Mouse (Mus musculus): ENCODE results near the gene Mgmt. TPM values are rescaled to one million over a fixed set of nuclear protein-coding genes. Genes with fewer than 3 reads are reported as not detected.

Gene Mgmt
- total RNA-seq, 1 experiment from 2014 or later: 6.0 TPM

GRCm38 (mm10) chr7:136908616-136909144, 14.3 kb downstream of the Mgmt start:
- no peak for DNase-seq

- DNase-seq: no peak
These were observed 18.5 kb downstream of the Mgmt start for GRCm38 (mm10) chr7:136912901-136913300.

DNA sequence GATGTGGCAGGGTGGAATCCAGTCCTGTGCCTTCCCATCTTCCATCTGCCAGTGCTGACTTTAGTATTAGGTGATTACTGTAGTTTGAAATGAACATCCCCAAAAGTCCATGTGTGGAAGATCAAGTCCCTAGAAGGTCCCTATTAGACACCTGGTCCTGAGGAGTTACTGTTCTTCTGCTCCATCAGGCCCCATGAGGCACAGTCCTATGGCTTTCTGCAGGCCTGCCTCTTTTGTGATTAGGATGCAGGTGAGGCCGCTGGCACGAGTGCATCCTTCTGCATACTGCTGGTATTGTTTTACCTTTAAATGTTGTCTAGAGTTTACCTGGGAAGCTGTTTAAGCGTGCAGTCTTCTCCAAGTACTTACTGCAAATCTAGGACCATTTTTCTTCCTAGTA, 21.6 kb downstream of the Mgmt start:
- no peak for DNase-seq

DNA sequence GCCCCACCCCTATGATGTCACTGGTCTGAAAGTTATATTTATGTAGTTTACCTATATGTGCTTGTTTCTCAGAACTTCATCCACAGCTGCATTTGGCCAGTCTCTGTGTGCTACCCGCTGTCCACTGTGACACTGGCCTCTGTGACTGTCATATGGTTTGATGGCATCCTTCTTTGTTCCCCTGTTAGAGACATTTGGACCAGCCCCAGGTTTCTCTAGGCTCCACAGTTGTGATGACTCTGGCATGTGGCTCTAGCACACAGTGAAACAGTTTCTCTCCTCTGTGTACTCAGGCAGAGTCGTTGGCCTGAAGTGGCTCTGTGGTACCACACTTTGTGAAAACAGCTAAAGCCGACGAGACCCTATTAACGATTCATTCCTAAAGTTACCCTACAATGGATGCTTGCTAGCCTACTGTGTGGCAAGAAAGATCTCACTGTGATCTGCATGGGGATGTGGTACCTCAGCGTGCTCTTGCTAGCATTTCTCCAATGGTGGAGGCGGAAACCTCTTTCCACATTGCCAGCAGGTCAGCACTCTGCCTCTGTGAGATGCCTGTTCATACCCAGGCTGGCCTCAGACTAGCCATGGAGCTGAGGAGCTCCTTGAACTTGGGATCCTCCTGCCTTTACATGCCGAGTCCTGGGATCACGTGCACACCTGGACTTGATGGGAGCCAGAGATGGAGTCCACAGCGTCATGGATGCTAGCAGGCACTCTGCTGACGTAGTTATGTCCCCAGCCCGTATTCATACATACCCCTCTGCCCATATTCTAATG, 26.8 kb downstream of the Mgmt start:
- no peak for DNase-seq

- no peak for DNase-seq
These were observed 27.8 kb downstream of the Mgmt start for GRCm38 (mm10) chr7:136922230-136922629.

- DNase-seq: peak; percentile 21
These were observed 30.3 kb downstream of the Mgmt start for GRCm38 (mm10) chr7:136924610-136925260.

GRCm38 (mm10) chr7:136926178-136926577, 31.8 kb downstream of the Mgmt start:
- no peak for DNase-seq

DNA sequence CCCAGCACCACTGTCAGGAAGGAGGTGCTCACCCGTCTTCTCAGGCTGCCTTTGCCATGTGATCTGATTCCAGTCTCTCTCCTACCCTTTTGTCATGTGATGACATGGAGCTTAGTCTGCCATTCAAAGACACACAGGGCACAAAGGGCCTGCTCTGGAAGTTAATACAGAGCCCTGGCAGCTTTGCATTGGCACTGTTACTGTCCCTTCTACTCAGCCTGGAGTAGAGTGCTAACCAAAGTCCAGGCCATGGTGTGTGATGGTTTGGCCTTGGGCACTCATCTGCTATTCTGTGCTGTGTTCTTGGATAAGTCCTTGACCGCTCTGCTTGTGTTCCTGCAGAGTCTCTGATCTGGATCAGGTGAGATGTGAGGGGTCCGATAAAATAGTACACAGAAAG, 36.0 kb downstream of the Mgmt start:
- no peak for DNase-seq

GRCm38 (mm10) chr7:136933367-136933766, 39.0 kb downstream of the Mgmt start:
- no peak for DNase-seq

DNA sequence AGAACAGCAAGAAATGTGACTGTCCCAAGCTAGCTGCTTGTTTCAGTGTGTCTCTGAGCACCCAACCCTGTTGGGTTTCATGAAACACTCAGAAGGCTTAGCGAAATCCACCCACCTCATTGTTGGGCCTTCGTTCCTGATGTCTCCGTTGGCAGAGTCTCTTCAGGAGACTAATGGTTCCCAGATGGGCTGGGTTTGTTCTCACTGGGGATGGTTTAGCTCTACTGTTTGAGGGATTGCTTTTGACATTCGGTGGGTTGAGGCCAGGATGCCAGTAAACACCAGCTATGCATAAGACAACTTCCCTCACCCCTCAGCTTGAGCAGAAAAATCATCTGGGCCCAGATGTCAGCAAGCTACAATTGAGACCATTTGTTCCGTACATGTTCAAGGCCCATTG, 39.9 kb downstream of the Mgmt start:
- DNase-seq: no peak

DNA sequence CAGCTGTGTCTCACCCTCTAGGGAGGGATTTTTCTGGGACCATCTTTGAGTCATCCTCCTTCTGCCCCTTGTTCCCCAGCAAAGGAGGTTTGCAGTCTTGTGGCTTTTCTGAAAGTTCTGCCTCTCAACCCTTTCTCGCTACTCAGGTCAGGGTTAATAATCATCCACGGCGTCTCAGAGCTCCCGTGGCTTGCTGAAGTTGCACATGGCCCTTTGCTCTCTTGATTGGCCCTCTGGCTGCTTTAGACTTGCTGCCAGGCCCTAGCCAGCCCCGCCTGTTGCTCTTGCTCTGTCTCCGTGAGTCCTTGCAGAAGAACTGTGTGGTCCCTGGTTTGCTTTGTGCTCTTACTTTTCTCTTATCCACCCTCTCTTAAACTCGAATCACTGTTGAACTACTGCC, 40.4 kb downstream of the Mgmt start:
- DNase-seq: no peak

GRCm38 (mm10) chr7:136938371-136938770, 44.0 kb downstream of the Mgmt start:
- no peak for DNase-seq

DNA sequence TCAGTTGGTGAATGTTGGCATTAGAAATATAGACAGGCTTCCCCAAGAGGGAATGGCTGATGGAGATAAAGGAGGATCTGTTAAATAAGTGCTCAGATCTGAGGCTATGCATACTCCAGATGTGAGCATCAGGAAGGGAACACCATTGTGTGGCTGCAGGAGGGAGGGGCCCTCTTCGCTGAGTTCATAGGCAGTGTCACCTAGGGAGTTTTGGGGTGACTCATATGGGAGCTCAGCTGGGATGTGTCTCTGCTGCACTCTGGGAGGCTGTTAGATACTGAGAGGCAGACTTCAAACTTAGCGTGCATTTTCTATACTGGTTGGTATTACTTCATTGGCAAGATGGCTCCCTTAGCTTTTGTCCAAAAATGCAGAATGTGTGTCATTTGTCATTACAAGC, 48.0 kb downstream of the Mgmt start:
- no peak for DNase-seq

DNA sequence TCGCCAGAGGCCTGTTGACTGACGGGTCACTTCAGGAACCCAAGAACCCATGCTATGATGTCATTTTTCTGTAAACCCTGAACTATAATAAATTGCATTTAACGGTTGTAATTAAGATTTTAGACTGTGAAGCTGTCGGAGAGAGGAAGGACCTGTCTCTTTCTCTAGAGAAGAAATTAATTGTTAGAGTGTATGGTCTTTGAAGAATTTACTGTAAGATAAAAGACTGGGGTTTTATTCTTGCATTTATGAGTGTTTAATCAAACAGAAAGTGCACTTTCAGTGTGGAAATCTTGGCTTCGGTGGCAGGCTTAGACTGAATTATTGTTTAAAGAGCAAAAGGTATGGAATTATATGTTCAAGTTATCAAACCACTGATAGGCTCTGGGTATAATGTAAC, 49.5 kb downstream of the Mgmt start:
- no peak for DNase-seq

GRCm38 (mm10) chr7:136945697-136946096, 51.3 kb downstream of the Mgmt start:
- no peak for DNase-seq

DNA sequence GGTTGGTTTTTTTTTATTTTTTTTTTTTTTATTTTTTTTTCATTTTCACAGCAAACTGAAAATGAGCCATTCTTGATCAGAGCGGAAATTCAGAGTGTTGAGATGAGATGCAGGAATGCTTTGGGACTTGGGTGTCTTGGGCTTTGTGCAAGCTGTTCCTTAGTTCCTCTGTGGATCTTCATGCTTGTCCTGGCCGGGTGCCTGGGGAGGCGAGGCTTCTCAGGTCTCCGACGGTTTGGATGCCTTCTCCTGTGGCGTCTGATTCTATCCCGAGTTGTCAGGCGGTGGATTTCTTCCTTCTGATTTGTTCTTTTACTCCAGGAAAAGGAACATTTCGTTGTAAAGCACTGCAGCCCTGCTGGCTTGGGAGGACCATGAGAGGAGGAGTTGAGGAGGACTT, 51.7 kb downstream of the Mgmt start:
- no peak for DNase-seq

- DNase-seq: no peak
These were observed 53.9 kb downstream of the Mgmt start for GRCm38 (mm10) chr7:136948275-136948810.

DNA sequence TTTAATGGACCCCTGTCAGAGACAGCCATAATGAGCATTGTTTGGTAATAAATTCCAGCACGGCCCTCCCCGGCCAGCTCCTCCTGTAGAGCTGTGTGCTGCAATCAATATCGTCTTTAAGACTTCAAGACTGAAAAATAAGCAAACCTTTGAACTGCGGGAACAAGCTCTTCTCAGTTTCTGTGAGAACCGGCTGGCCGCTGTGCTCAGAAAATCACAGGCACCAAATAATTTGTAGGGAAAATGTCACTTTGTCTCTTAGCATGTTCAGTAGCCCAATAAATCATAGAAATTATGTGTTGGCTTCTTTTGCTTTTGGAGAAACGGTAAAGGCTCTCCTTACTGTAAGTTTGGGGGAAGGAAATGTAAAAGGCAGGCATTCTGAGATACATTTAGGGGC, 58.2 kb downstream of the Mgmt start:
- no peak for DNase-seq

GRCm38 (mm10) chr7:136953251-136953650, 58.8 kb downstream of the Mgmt start:
- no peak for DNase-seq

DNA sequence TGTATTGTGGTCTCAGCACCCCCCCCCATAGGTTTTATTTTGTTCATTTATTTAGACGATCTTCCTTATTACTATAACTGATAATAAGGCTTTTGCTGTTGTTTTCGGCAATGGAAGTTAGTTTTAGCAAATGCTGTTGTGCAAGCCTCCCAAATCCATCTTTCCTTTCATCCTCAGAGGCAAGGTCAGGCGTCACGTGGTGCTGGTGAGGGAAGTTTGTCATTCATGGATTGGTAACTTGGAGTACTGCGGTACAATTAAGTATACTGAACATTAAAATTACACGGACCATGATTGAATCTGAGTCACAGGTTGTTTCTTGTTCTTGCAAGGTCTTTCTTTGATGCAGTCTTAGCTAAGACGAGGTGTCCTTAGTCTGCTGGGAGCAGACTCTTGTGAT, 77.9 kb downstream of the Mgmt start:
- DNase-seq: peak; percentile 44

- no peak for DNase-seq
These were observed 80.6 kb downstream of the Mgmt start for GRCm38 (mm10) chr7:136975001-136975400.

GRCm38 (mm10) chr7:136997456-136997855, 103.0 kb downstream of the Mgmt start:
- DNase-seq: no peak

DNA sequence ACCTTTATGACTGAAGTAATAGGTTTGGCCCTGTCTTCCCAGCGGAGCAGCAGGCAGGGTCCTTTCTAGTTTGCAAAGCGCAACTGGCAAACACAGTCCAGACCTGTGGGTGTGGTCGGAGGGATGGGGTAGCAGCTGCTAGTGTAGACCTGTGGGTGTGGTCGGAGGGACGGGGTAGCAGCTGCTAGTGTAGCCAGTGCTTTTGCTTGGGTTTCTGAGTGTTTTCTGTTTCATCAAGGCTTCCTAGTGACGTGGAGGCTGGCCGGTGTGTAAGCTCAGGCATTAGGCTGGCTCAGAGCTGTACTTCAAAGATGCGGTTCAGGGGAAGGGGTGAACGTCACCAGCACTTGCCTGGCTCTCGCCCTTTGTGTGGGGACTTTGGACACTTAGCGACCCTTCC, 106.3 kb downstream of the Mgmt start:
- no peak for DNase-seq

DNA sequence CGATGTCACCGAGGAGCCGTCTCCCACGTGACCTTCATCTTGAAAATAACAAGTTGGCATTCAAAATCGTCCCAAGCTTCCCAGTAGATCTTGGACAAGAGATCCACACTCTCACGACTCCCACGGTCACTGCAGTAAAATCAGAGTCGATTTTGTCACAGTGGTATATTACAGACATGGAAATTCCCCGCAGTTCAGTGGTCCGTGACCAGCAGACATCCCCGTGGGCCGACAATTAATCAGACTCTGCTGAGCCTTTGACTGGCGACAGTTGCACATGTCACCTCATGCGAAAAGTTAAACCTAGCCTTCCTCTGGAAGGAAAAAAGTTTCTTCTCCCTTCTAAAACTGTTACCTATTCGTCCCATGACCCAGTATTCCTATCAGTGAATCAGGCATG, 106.8 kb downstream of the Mgmt start:
- DNase-seq: no peak
